Mouse (Mus musculus): ENCODE results near the gene Wdr38. TPM values are rescaled to one million over a fixed set of nuclear protein-coding genes. Genes with fewer than 3 reads are reported as not detected.

Wdr38 gene
- total RNA-seq (2014; rRNA removed) (0.71 and 3.4 TPM in 2 replicates), polyA plus RNA-seq (2015; fragmentation: Nextera tagmentation; extraction: Ambion mirVana) (0.49 and 0.72 TPM in 2 replicates)

DNA sequence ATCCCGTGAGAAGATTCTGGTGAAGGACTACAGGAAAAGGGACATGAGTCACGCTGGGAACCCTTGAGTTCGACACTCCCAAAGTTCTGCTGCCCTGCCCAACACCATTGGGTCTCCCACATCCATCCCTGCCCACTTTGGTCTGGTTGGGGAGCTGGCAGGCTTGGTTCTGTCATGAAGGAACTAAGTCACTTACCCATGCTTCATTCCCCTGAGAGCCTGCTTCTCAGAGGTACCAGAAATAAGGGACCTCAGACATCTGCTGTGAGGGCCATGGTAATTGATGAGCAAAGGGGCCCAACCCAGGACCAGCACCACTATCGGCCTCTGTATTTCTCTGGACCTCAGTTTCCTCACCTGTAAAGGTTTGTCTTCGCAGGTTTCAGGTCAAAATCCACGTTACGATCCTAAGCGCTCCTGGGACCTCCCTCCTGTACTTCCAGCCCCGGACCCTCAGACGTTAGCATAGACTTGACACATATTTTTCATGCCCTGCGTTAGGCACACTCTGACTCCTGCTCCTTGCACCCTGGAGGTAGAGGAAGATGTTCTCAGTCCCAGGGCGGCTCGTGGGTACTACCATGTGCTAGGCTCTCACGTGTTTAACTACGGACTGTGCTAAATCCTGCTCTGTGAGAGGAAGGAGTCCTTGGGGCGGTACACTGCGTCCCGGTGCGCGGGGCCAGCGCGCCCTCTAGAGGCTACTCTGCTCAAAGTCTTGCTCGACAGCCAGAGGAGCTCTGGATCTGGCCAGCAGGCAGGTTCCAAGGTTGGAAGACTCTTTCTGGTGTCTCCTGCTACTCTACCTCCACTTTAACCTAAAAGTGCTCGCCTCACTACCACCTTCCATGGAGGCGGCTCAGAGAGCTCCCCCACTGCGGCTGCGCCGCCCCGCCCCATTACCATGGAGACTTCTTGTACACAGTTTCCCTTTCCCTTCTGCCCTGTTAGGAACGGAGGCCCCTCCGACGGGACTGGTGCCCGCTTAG lies at the start of gene Wdr38:
TSS of gene Wdr38 (plus strand) at position 91 of the 989 bp plus-strand sequence.
- Histone ChIP-seq H3K9ac (replicated peaks; ENCODE audit: low read length, poor library complexity, severe bottlenecking) (no peak within 1 kb of the TSS), H3K27me3 (ENCODE audit: insufficient read depth, low read length) (no peaks in the 10 kb centered on the region), H3K4me3 (ENCODE audit: low read depth, low read length) (peak within 1 kb of the TSS; percentile 32), H3K9me3 (ENCODE audit: low read length) (no peaks in the 10 kb centered on the region), H3K4me2 (ENCODE audit: low read depth, low read length, poor library complexity, severe bottlenecking) (peak within 1 kb of the TSS; percentile 49), H3K36me3 (ENCODE audit: insufficient read depth, low read length) (peaks cover 23% of the 10 kb centered on the region), H3K4me1 (ENCODE audit: insufficient read depth, low read length) (0 out of 2 replicates have a peak, but pooled peaks cover 4% of the 10 kb centered on the region), H3K27ac (ENCODE audit: low read depth, low read length) (no peak within 1 kb of the TSS)
- TF ChIP-seq CTCF (IDR thresholded peaks at IDR 0.05): peak; percentile 94
- 16% methylated on average over 33 of the region's 33 CpGs for WGBS
- DNase-seq (ENCODE audit: low spot score) (peak; percentile 90), ATAC-seq (ENCODE audit: low FRiP score) (peak; percentile 85)

DNA sequence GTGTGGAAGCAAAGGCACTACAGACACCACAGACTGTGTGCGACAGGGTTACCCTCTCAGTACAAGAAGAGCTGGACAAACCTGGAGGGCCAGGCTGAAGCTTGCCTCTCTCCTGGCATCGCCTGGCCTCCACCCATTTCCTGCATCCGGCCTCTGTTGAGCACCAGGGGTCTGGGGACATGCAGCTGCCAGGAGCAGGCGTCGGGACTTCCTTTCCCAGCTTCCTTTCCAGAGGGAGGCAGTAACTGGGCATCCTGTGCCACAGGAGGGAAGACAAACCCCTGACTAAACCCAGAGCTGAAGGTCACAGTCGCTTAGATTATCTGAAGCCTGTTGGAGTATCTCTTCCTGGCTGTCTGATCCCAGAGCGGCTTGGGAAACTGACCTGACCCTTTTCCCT lies 49.7 kb upstream of the Wdr38 start:
- no peaks in the 10 kb centered on the region for H3K27me3 ChIP-seq (ENCODE audit: insufficient read depth, low read length)
- no peaks in the 10 kb centered on the region for H3K36me3 ChIP-seq (ENCODE audit: insufficient read depth, low read length)
- H3K4me3 ChIP-seq (ENCODE audit: low read depth, low read length): no peak overlapping the region
- DNase-seq (ENCODE audit: low spot score): no peak
- WGBS: 76% methylated on average over 7 of the region's 7 CpGs
- no peak for ATAC-seq (ENCODE audit: low FRiP score)
- H3K4me2 ChIP-seq (ENCODE audit: low read depth, low read length, poor library complexity, severe bottlenecking): no peak overlapping the region
- H3K9ac ChIP-seq (replicated peaks; ENCODE audit: low read length, poor library complexity, severe bottlenecking): no peak overlapping the region
- no peak for TF ChIP-seq CTCF (IDR thresholded peaks at IDR 0.05)
- no peaks in the 10 kb centered on the region for H3K4me1 ChIP-seq (ENCODE audit: insufficient read depth, low read length)
- no peak overlapping the region for H3K27ac ChIP-seq (ENCODE audit: low read depth, low read length)
- H3K9me3 ChIP-seq (ENCODE audit: low read length): no peaks in the 10 kb centered on the region

DNA sequence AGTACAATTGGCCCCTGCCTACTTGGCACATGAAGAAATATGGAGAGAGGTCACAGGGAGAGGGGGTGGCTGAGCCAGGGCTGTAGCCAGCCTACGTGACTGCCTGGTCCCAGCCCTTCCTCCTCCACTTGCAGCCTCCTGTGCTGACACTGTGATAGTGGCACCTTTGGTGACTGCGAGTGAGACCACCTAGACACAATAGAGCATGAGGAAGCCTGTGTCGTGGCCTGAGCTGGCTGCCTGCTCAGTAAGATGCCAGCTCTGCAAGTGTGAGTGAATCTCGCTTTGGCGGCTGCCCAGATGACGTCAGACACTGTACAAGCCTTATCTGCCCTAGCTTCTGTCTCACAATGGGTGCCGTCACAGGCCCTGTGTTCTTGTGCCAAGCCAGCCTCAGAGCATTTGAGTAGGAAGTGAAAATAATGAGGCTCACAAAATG lies 47.0 kb upstream of the Wdr38 start:
- Histone ChIP-seq H3K27ac (ENCODE audit: low read depth, low read length) (no peak overlapping the region; the same call in 1 of the 2 replicates), H3K4me2 (ENCODE audit: low read depth, low read length, poor library complexity, severe bottlenecking) (no peak overlapping the region), H3K4me3 (ENCODE audit: low read depth, low read length) (no peak overlapping the region), H3K9me3 (ENCODE audit: low read length) (no peaks in the 10 kb centered on the region), H3K27me3 (ENCODE audit: insufficient read depth, low read length) (no peaks in the 10 kb centered on the region), H3K36me3 (ENCODE audit: insufficient read depth, low read length) (no peaks in the 10 kb centered on the region), H3K9ac (replicated peaks; ENCODE audit: low read length, poor library complexity, severe bottlenecking) (no peak overlapping the region), H3K4me1 (ENCODE audit: insufficient read depth, low read length) (no peaks in the 10 kb centered on the region)
- WGBS: 60% methylated on average over 7 of the region's 7 CpGs
- peak; percentile 86 for ATAC-seq (ENCODE audit: low FRiP score)
- no peak for TF ChIP-seq CTCF (IDR thresholded peaks at IDR 0.05)
- peak; percentile 82 for DNase-seq (ENCODE audit: low spot score)

DNA sequence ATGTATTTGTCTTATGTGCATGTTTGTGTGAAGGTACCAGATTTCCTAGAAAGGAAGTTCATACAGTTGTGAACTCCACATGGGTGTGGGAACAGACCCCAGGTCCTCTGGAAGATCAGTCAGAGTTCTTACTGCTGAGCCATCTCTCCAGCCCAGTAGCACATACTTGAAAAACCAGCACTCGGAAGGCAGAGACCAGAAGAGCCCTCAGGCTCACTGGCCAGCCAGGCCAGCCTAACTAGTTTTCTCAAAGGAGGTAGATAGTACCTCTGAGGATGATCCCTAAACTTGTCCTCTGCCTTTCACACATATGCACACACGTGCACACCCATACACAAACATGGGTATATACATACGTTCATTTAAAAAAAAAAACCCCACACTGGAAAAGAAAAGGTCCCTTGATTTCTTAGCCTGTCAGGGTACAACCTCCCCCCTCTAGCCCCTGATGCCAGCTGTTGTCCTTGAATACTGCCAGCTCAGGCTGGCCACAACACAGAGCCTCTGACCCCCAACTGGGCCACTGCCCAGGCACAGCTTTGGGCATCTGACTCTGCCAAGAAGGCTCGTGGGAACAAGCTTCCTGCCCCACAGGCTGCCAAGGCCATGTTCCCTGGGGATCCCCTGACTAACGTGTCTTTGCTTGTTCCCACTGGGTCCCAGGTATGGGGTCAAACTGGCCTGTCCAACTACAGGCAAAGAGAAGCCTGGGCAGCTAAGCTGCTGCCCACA lies 44.0 kb upstream of the Wdr38 start:
- Histone ChIP-seq H3K4me3 (ENCODE audit: low read depth, low read length) (no peak overlapping the region), H3K9ac (replicated peaks; ENCODE audit: low read length, poor library complexity, severe bottlenecking) (no peak overlapping the region), H3K27ac (ENCODE audit: low read depth, low read length) (no peak overlapping the region), H3K4me2 (ENCODE audit: low read depth, low read length, poor library complexity, severe bottlenecking) (no peak overlapping the region), H3K27me3 (ENCODE audit: insufficient read depth, low read length) (no peaks in the 10 kb centered on the region), H3K9me3 (ENCODE audit: low read length) (no peaks in the 10 kb centered on the region), H3K36me3 (ENCODE audit: insufficient read depth, low read length) (no peaks in the 10 kb centered on the region), H3K4me1 (ENCODE audit: insufficient read depth, low read length) (no peaks in the 10 kb centered on the region)
- no peak for ATAC-seq (ENCODE audit: low FRiP score)
- TF ChIP-seq CTCF (IDR thresholded peaks at IDR 0.05): no peak
- peak; percentile 82 for DNase-seq (ENCODE audit: low spot score)
- 70% methylated on average over 5 of the region's 5 CpGs for WGBS

DNA sequence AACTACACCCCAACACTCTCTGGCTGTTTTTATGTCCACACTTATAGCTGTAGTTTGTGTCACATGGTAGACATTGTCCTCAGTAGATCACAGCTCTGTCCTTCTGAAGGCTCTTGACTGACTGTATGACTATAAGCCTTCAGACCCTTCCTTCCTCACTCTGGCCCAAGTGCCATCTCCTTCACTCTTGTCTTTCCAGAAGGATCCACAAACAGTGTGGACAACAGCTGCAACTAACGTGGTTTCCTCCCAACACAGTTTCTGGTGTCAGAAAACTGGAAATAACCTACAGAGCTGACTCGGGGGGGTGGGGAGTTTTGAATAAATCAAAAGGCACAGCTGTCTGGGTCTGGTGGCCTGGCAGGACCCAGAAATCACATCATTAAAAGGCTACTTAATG lies 41.2 kb upstream of the Wdr38 start:
- no peaks in the 10 kb centered on the region for H3K27me3 ChIP-seq (ENCODE audit: insufficient read depth, low read length)
- ATAC-seq (ENCODE audit: low FRiP score) (no peak), DNase-seq (ENCODE audit: low spot score) (no peak)
- WGBS: 82% methylated on average over 2 of the region's 2 CpGs
- H3K27ac ChIP-seq (ENCODE audit: low read depth, low read length): no peak overlapping the region
- H3K4me3 ChIP-seq (ENCODE audit: low read depth, low read length): no peak overlapping the region
- H3K4me1 ChIP-seq (ENCODE audit: insufficient read depth, low read length): no peaks in the 10 kb centered on the region
- H3K4me2 ChIP-seq (ENCODE audit: low read depth, low read length, poor library complexity, severe bottlenecking): no peak overlapping the region
- no peaks in the 10 kb centered on the region for H3K36me3 ChIP-seq (ENCODE audit: insufficient read depth, low read length)
- no peak for TF ChIP-seq CTCF (IDR thresholded peaks at IDR 0.05)
- H3K9ac ChIP-seq (replicated peaks; ENCODE audit: low read length, poor library complexity, severe bottlenecking): no peak overlapping the region
- no peaks in the 10 kb centered on the region for H3K9me3 ChIP-seq (ENCODE audit: low read length)

Measured in midbrain, postnatal 0 days (tissue).